Mouse (Mus musculus): ENCODE measurements around the gene Lrrc27. TPM values are rescaled to one million over a fixed set of nuclear protein-coding genes. Genes with fewer than 3 reads are reported as not detected.

Gene Lrrc27
- polyA plus RNA-seq, 1 experiment from 2014 or later: 4.1 TPM

Other genes with a start within 250 kb of the Lrrc27 start
- gene Dpysl4, start 127.0 kb upstream of the Lrrc27 start, polyA plus RNA-seq (2016; fragmentation: Nextera tagmentation; extraction: Ambion mirVana): 122 and 257 TPM in 2 replicates
- 0.35 and 0.60 TPM in 2 replicates for gene Stk32c, start 319 bp downstream of the Lrrc27 start, polyA plus RNA-seq (2016; fragmentation: Nextera tagmentation; extraction: Ambion mirVana)
- gene Pwwp2b, start 35.5 kb downstream of the Lrrc27 start, polyA plus RNA-seq (2016; fragmentation: Nextera tagmentation; extraction: Ambion mirVana): 4.7 and 5.2 TPM in 2 replicates
- 17.9 and 19.0 TPM in 2 replicates for gene Inpp5a, start 176.1 kb downstream of the Lrrc27 start, polyA plus RNA-seq (2016; fragmentation: Nextera tagmentation; extraction: Ambion mirVana)